Mouse (Mus musculus): ENCODE results near the gene Pign.

Pign gene

GRCm38 (mm10) chr1:105556078-105556477 is 107.4 kb downstream of the Pign start:
- no peak for DNase-seq

DNA sequence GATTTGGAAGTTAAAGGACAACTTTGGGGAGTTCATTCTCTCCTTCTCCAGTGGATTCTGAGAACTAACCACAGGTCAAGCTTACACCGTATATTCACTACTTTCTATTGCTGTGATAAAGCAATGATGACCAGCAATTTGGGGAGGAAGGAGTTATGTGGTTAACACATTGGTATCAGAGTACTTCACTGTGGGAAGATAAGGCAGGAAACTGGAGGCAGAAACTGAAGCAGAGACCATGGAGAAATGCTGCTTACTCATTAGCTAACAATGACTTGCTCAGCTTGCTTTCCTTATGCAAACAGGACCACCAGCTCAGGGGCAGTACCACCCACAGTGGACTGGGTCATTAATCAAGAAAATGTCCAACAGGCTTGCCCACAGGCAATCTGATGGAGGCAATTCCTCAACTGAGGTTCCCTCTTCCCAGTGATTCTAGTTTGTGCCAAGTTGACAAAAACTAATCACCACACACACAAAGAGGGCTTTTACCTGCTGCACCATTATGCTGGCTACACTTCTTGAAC is 108.2 kb downstream of the Pign start:
- DNase-seq: no peak

DNA sequence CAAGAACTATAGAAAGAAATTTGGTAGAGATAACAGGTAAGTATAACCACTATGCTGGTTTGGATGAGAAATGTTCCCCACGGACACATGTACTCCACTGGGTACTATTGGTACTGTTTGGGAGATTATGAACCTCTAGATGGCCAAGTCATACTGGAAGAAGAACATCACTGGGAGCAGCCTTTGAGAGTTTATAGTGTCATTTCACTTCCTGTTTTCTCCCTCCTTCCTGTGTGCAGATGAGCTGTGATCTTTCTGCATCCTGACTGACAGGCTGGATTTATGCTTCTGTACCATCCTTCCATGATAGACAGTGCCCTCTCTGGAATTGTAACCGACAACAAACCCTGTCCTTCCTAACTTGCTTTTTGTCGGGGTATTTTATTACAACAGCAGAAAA is 110.3 kb downstream of the Pign start:
- no peak for DNase-seq

- no peak for DNase-seq
Measured at GRCm38 (mm10) chr1:105550163-105550562, 113.3 kb downstream of the Pign start.

GRCm38 (mm10) chr1:105549648-105550047 is 113.8 kb downstream of the Pign start:
- no peak for DNase-seq

GRCm38 (mm10) chr1:105543051-105543450 is 120.4 kb downstream of the Pign start:
- DNase-seq: no peak

GRCm38 (mm10) chr1:105523768-105524167 is 139.7 kb downstream of the Pign start:
- no peak for DNase-seq

- DNase-seq: no peak
Measured at GRCm38 (mm10) chr1:105522321-105522720, 141.2 kb downstream of the Pign start.

DNA sequence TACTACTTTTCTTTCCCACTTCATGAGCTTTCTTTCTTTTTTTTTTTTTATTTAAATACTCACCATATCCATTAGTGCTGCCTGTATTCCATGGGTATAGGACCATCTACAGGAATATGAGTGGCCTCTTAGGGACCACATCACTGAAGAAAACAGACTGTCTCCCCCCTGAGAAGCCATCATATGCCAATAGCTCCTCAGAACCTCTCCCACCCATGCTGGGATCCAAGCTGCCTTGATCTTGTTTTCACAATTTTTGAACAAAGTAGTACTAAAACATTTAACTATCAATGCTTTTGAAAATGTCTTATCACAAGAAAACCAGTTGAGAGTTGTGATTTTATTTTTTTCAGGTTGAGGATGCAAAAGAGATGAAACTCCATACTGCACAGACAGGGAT is 145.4 kb downstream of the Pign start:
- DNase-seq: no peak

DNA sequence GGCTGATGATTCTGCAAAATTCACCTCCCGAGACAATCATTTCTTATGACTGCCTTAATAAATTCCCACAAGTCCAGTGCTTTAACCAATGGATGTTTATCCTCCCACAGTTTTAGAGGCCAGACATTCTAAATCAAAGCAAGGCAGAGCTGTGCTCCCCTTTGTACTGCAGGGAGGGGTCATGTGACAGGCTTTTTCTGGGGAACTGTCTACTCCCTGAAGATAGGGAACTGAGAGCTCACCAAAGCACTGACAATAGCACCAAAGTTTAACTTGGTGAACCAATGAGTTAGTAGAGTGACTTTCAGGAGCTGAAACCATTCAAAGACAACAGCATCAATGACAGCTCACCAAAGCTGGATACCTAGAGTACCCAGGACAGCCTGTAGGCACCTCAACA is 156.4 kb downstream of the Pign start:
- no peak for DNase-seq

DNA sequence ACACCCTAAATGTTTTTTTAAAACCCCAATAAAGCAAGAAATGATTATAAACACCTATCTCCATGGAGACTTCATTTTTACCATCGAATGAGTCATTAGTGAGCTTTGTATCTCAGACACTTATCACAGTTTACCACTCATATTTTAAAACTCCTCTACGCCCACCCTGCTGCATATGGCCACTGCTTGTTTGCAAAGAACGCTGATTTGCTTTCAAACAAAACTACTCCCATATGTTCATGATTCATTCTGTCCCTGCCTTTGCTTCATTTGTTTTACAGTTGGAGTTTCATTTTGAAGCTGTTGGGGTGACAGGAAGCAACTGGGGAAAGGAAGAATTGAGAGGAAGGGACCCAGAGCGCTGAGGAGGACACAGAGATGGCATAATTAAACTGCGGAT is 170.9 kb downstream of the Pign start:
- no peak for DNase-seq

GRCm38 (mm10) chr1:105489456-105489855 is 174.0 kb downstream of the Pign start:
- DNase-seq: no peak

- no peak for DNase-seq
Measured at GRCm38 (mm10) chr1:105487037-105487436, 176.4 kb downstream of the Pign start.

Measured in kidney, adult 18-20 months (tissue).